Comparison of ENCODE assay signal across 8 mouse cellular contexts in the genomic region with DNA sequence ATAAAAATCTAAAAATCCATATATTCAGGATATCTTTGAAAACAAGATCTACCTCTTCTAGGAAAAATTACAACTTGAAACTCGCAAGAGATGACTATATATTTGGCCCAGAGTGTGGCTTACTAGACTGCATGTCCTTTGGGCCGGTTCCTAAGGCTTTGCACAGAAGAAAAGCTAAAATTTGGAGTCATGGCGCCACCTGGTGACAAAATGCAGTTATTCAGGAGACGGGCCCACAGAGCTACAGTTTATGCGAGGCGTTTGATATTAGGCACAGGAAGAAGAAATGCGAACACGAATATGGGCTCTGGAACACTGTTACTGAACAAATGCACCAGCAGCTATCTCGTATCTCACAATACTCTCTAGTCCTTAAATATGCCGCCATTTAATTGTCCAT. TPM values are rescaled to one million over a fixed set of nuclear protein-coding genes. Genes with fewer than 3 reads are reported as not detected.
DNase-seq lines count a peak whose midpoint lies in the region; ATAC-seq and TF ChIP-seq lines count a peak whose summit lies in the region.

No protein-coding gene starts in this region.

- H3K4me2 ChIP-seq in hindbrain, embryonic 12.5 days (replicated peaks), result no peak overlapping the region
- H3K4me2 ChIP-seq in forebrain, embryonic 14.5 days (ENCODE audit: low read length), result no peak overlapping the region
- no peak overlapping the region for H3K4me2 ChIP-seq in neural tube, embryonic 13.5 days

- no peaks in the 10 kb centered on the region for H3K9me3 ChIP-seq in hindbrain, embryonic 10.5 days
- H3K9me3 ChIP-seq in hindbrain, embryonic 12.5 days (replicated peaks), result no peaks in the 10 kb centered on the region
- no peaks in the 10 kb centered on the region for H3K9me3 ChIP-seq in forebrain, embryonic 14.5 days (replicated peaks; ENCODE audit: control insufficient read depth, low read length)
- H3K9me3 ChIP-seq in neural tube, embryonic 13.5 days, result no peaks in the 10 kb centered on the region

- no peak overlapping the region for H3K4me3 ChIP-seq in hindbrain, embryonic 10.5 days
- H3K4me3 ChIP-seq in hindbrain, embryonic 12.5 days, result no peak overlapping the region
- no peak overlapping the region for H3K4me3 ChIP-seq in forebrain, embryonic 14.5 days (ENCODE audit: low read depth, low read length)
- H3K4me3 ChIP-seq in neural tube, embryonic 13.5 days, result no peak overlapping the region
- H3K4me3 ChIP-seq in testis, adult 2 months (ENCODE audit: control insufficient read depth, low read depth, low read length), result no peak overlapping the region

- TF ChIP-seq CTCF in testis, adult 2 months (IDR thresholded peaks at IDR 0.05; ENCODE audit: control insufficient read depth, insufficient read depth, insufficient replicate concordance, low read depth, low read length), result peak; percentile 34; the same call in 1 of the 2 replicates

- no peaks in the 10 kb centered on the region for H3K36me3 ChIP-seq in hindbrain, embryonic 10.5 days
- H3K36me3 ChIP-seq in hindbrain, embryonic 12.5 days, result no peaks in the 10 kb centered on the region
- no peaks in the 10 kb centered on the region for H3K36me3 ChIP-seq in forebrain, embryonic 14.5 days (ENCODE audit: control insufficient read depth, insufficient read depth, low read length)
- H3K36me3 ChIP-seq in neural tube, embryonic 13.5 days, result no peaks in the 10 kb centered on the region
- H3K36me3 ChIP-seq in testis, adult 2 months (ENCODE audit: control insufficient read depth, insufficient read depth, low read length), result no peaks in the 10 kb centered on the region

- H3K27me3 ChIP-seq in hindbrain, embryonic 10.5 days (ENCODE audit: insufficient read depth, poor library complexity, severe bottlenecking), result no peaks in the 10 kb centered on the region
- no peaks in the 10 kb centered on the region; the same call in 1 of the 2 replicates for H3K27me3 ChIP-seq in hindbrain, embryonic 12.5 days
- H3K27me3 ChIP-seq in forebrain, embryonic 14.5 days (replicated peaks; ENCODE audit: control insufficient read depth, insufficient read depth, low read length), result no peaks in the 10 kb centered on the region
- H3K27me3 ChIP-seq in neural tube, embryonic 13.5 days, result peaks cover 6% of the 10 kb centered on the region
- no peaks in the 10 kb centered on the region for H3K27me3 ChIP-seq in testis, adult 2 months (ENCODE audit: control insufficient read depth, insufficient read depth, low read length)

- H3K9ac ChIP-seq in hindbrain, embryonic 12.5 days, result no peak overlapping the region
- no peak overlapping the region for H3K9ac ChIP-seq in forebrain, embryonic 14.5 days (ENCODE audit: low read length)
- H3K9ac ChIP-seq in neural tube, embryonic 13.5 days, result no peak overlapping the region

- H3K27ac ChIP-seq in hindbrain, embryonic 10.5 days, result no peak overlapping the region
- H3K27ac ChIP-seq in hindbrain, embryonic 12.5 days, result no peak overlapping the region
- no peak overlapping the region for H3K27ac ChIP-seq in forebrain, embryonic 14.5 days (ENCODE audit: low read depth, low read length)
- H3K27ac ChIP-seq in neural tube, embryonic 13.5 days (replicated peaks), result no peak overlapping the region
- no peak overlapping the region for H3K27ac ChIP-seq in testis, adult 2 months (ENCODE audit: control insufficient read depth, insufficient read depth, low read depth, low read length)

- WGBS in hindbrain, embryonic 10.5 days, result 11% methylated on average over 10 of the region's 10 CpGs
- WGBS in hindbrain, embryonic 12.5 days, result 7% methylated on average over 10 of the region's 10 CpGs
- WGBS in forebrain, embryonic 14.5 days, result 7% methylated on average over 10 of the region's 10 CpGs
- 10% methylated on average over 10 of the region's 10 CpGs for WGBS in neural tube, embryonic 13.5 days

- TF ChIP-seq POLR2A in testis, adult 2 months (IDR thresholded peaks at IDR 0.05; ENCODE audit: control insufficient read depth, low read depth, low read length), result no peak

- no peak for ATAC-seq in hindbrain, embryonic 12.5 days (ENCODE audit: low FRiP score)
- ATAC-seq in forebrain, embryonic 14.5 days, result peak; percentile 60
- peak; percentile 58 for ATAC-seq in inflammation-experienced regulatory T-cells, adult 6 months
- ATAC-seq in neural tube, embryonic 13.5 days (ENCODE audit: low read depth), result peak; percentile 54; the same call in 1 of the 2 replicates

- peak; percentile 82 for DNase-seq in hindbrain, embryonic 10.5 days (ENCODE audit: low spot score)
- DNase-seq in c-Kit-negative CD71-positive TER-119-positive erythroid progenitor cells, embryonic 14.5 days (ENCODE audit: low read depth, low spot score), result peak; percentile 36
- DNase-seq in forebrain, embryonic 14.5 days (ENCODE audit: low spot score), result peak; percentile 92
- peak; percentile 74 to 85 for DNase-seq in left cerebral cortex, postnatal 36 days (ENCODE audit: low spot score in 2 of 2)

- intact Hi-C loops in left cerebral cortex, postnatal 36 days (cut with DNase I), result loop anchor here (1.0 to 2.0 kb wide), 3 partner anchors 56 to 391 kb away; no protein-coding TSS in a partner anchor

- H3K4me1 ChIP-seq in hindbrain, embryonic 10.5 days (replicated peaks), result peaks cover 27% of the 10 kb centered on the region
- H3K4me1 ChIP-seq in hindbrain, embryonic 12.5 days, result peaks cover 15% of the 10 kb centered on the region
- peaks cover 8% of the 10 kb centered on the region for H3K4me1 ChIP-seq in forebrain, embryonic 14.5 days (ENCODE audit: control insufficient read depth, insufficient read depth, low read length)
- H3K4me1 ChIP-seq in neural tube, embryonic 13.5 days (replicated peaks), result peaks cover 25% of the 10 kb centered on the region
- peaks cover 14% of the 10 kb centered on the region for H3K4me1 ChIP-seq in testis, adult 2 months (ENCODE audit: control insufficient read depth, insufficient read depth, low read length)

RNA-seq across cellular contexts. Expression of gene Cyp24a1, which starts 10.8 kb away (rescaled TPM):
- polyA plus RNA-seq in hindbrain, embryonic 10.5 days (2016; fragmentation: Nextera tagmentation; extraction: Ambion mirVana), result 0.07 and 0.17 TPM in 2 replicates
- polyA plus RNA-seq in hindbrain, embryonic 12.5 days (2016; fragmentation: Nextera tagmentation; extraction: Ambion mirVana), result 0.10 TPM in 1 of 2 replicates, not detected in the other
- polyA plus RNA-seq in forebrain, embryonic 14.5 days (2014; fragmentation: Nextera tagmentation; extraction: Ambion mirVana), result not detected in 2 replicates
- polyA plus RNA-seq in inflammation-experienced regulatory T-cells, adult 6 months (2017; shearing (Covaris generic)), result not detected
- total RNA-seq in left cerebral cortex, postnatal 36 days (2021), result not detected
- polyA plus RNA-seq in neural tube, embryonic 13.5 days (2015; fragmentation: Nextera tagmentation; extraction: Ambion mirVana), result not detected in 2 replicates
- polyA plus RNA-seq in testis, adult 2 months (2012; rRNA removed), result 0.34 and 0.48 TPM in 2 replicates

RNA-seq across cellular contexts. Expression of gene Pfdn4, which starts 11.5 kb away (rescaled TPM):
- 93.1 and 104 TPM in 2 replicates for polyA plus RNA-seq in hindbrain, embryonic 10.5 days (2016; fragmentation: Nextera tagmentation; extraction: Ambion mirVana)
- polyA plus RNA-seq in hindbrain, embryonic 12.5 days (2016; fragmentation: Nextera tagmentation; extraction: Ambion mirVana), result 128 and 139 TPM in 2 replicates
- polyA plus RNA-seq in forebrain, embryonic 14.5 days (2014; fragmentation: Nextera tagmentation; extraction: Ambion mirVana), result 128 and 139 TPM in 2 replicates
- polyA plus RNA-seq in inflammation-experienced regulatory T-cells, adult 6 months (2017; shearing (Covaris generic)), result 10 to 100 TPM; 48.8 to 73.6 (median 49.4) TPM
- 10 to 100 TPM; 29.4 to 31.9 TPM for total RNA-seq in left cerebral cortex, postnatal 36 days (2021)
- 170 and 171 TPM in 2 replicates for polyA plus RNA-seq in neural tube, embryonic 13.5 days (2015; fragmentation: Nextera tagmentation; extraction: Ambion mirVana)
- 7.7 and 10.8 TPM in 2 replicates for polyA plus RNA-seq in testis, adult 2 months (2012; rRNA removed)

Comparison
In these comparisons a context has a peak if more than half of its experiments do, and no peak if none do; other contexts are left out.
1. DNase-seq: peak in every context shown above with its lines; median percentile 92 in forebrain, embryonic 14.5 days; 82 in hindbrain, embryonic 10.5 days; 80 in left cerebral cortex, postnatal 36 days; 36 in c-Kit-negative CD71-positive TER-119-positive erythroid progenitor cells, embryonic 14.5 days.